Mouse (Mus musculus) neural tube, embryonic 11.5 days (tissue): ENCODE data around the gene Ccdc190. TPM values are rescaled to one million over a fixed set of nuclear protein-coding genes. Genes with fewer than 3 reads are reported as not detected.
A peak's percentile ranks its signal among the peaks of the same experiment; 100 is the strongest.

Source experiments
- ATAC-seq: fragments of 200-750 bp; cut with Nextera tagmentation; 2 replicates; pipeline ENCODE4 v1.8.0; 2017; ENCODE audit warnings: moderate number of reproducible peaks, mild to moderate bottlenecking, moderate TSS enrichment, moderate library complexity; ENCODE audit not compliant: insufficient read depth, low FRiP score, low TSS enrichment
- DNase-seq: peaks from one replicate; pipeline ENCODE4 v3.0.0-alpha.2; 2015; ENCODE audit warnings: low spot score
- H3K27ac ChIP-seq: fragments of 300-500 bp; sonication (generic); 2 replicates; pipeline ENCODE4 v1.5.1; 2014; ENCODE audit warnings: low read depth, mild to moderate bottlenecking, low read length
- H3K27me3 ChIP-seq: fragments of 300-500 bp; sonication (generic); 2 replicates; pipeline ENCODE4 v1.6.1; 2014; ENCODE audit warnings: mild to moderate bottlenecking, low read length, mixed read lengths; ENCODE audit not compliant: control insufficient read depth, insufficient read depth
- H3K36me3 ChIP-seq: fragments of 300-500 bp; sonication (generic); 2 replicates; pipeline ENCODE4 v1.6.1; 2014; ENCODE audit warnings: mild to moderate bottlenecking, low read length, moderate library complexity, mixed read lengths; ENCODE audit not compliant: control insufficient read depth, insufficient read depth
- H3K4me1 ChIP-seq: fragments of 300-500 bp; sonication (generic); 2 replicates; pipeline ENCODE4 v1.6.1; 2014; ENCODE audit warnings: low read length, mixed read lengths; ENCODE audit not compliant: control insufficient read depth, insufficient read depth
- H3K4me2 ChIP-seq: fragments of 300-500 bp; sonication (generic); 2 replicates; pipeline ENCODE4 v1.6.1; 2014; ENCODE audit warnings: low read depth, mild to moderate bottlenecking, moderate library complexity
- H3K4me3 ChIP-seq: fragments of 300-500 bp; sonication (generic); 2 replicates; pipeline ENCODE4 v1.5.1; 2014; ENCODE audit warnings: low read depth, low read length
- H3K9ac ChIP-seq: fragments of 300-500 bp; sonication (generic); 2 replicates; pipeline ENCODE4 v1.6.1; 2014; ENCODE audit warnings: mild to moderate bottlenecking, low read length
- H3K9me3 ChIP-seq: fragments of 300-500 bp; sonication (generic); 2 replicates; pipeline ENCODE4 v1.6.1; 2016; ENCODE audit warnings: low read length; ENCODE audit not compliant: control insufficient read depth
- WGBS: fragments of 180-500 bp; shearing (Covaris S2); extraction: QIAGEN DNeasy Blood & Tissue Kit; methylation state at CpG from one replicate; pipeline ENCODE4 v1.1.7; 2014; 5-methylcytosine and 5-hydroxymethylcytosine counted together
- polyA plus RNA-seq: library from polyadenylated mRNA; unstranded; fragments of >200 nt; fragmentation: Nextera tagmentation; extraction: Ambion mirVana; gene quantifications from 2 replicates; pipeline ENCODE4 v1.2.1, GENCODE M21; 2014

Ccdc190 gene
- polyA plus RNA-seq, 1 experiment from 2014 or later = 0.52 TPM

GRCm38 (mm10) chr1:169921710-169922211 is 6.7 kb upstream of the Ccdc190 start:
- peak; percentile 31 for DNase-seq
- H3K9me3 ChIP-seq = no peaks in the 10 kb centered on the region
- no peak for ATAC-seq
- no peak overlapping the region for H3K9ac ChIP-seq
- H3K4me1 ChIP-seq = no peaks in the 10 kb centered on the region
- no peaks in the 10 kb centered on the region for H3K27me3 ChIP-seq
- no peaks in the 10 kb centered on the region for H3K36me3 ChIP-seq
- no peak overlapping the region for H3K4me3 ChIP-seq
- no peak overlapping the region for H3K27ac ChIP-seq
- 40% methylated on average over 8 of the region's 8 CpGs for WGBS
- H3K4me2 ChIP-seq = no peak overlapping the region

DNA sequence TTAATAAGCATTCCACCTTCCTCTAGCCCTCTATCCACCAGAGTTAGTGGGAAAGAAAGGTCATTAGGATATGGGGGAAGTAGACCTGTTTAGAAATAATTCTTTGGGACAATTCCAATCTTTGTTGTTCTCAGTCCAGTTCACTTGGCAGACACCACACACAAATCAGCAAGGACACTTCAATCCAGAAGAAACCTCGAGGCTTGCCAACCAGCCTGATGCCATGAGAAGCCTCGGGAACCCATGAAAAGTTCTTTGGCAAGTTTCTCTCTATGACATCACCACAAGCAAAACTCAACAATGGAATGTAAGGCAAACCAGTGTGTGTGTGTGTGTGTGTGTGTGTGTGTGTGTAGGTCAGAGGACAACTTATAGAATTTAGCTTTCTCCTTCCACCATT is 3.9 kb upstream of the Ccdc190 start:
- Histone ChIP-seq H3K9me3 (no peaks in the 10 kb centered on the region), H3K4me1 (no peaks in the 10 kb centered on the region), H3K9ac (no peak overlapping the region), H3K4me3 (no peak overlapping the region), H3K27me3 (no peaks in the 10 kb centered on the region), H3K27ac (no peak overlapping the region), H3K36me3 (no peaks in the 10 kb centered on the region), H3K4me2 (no peak overlapping the region)
- no peak for DNase-seq
- no peak for ATAC-seq
- 91% methylated on average over 2 of the region's 2 CpGs for WGBS

- no peaks in the 10 kb centered on the region for H3K27me3 ChIP-seq
- H3K4me3 ChIP-seq = no peak overlapping the region
- H3K9me3 ChIP-seq = no peaks in the 10 kb centered on the region
- H3K36me3 ChIP-seq = no peaks in the 10 kb centered on the region
- no peak overlapping the region for H3K4me2 ChIP-seq
- ATAC-seq (no peak), DNase-seq (no peak)
- no peak overlapping the region; the same call in 1 of the 2 replicates for H3K9ac ChIP-seq
- H3K27ac ChIP-seq = no peak overlapping the region
- WGBS = 56% methylated on average over 8 of the region's 8 CpGs
- no peaks in the 10 kb centered on the region for H3K4me1 ChIP-seq
Measured at GRCm38 (mm10) chr1:169927753-169928369, 587 bp upstream of the Ccdc190 start.

DNA sequence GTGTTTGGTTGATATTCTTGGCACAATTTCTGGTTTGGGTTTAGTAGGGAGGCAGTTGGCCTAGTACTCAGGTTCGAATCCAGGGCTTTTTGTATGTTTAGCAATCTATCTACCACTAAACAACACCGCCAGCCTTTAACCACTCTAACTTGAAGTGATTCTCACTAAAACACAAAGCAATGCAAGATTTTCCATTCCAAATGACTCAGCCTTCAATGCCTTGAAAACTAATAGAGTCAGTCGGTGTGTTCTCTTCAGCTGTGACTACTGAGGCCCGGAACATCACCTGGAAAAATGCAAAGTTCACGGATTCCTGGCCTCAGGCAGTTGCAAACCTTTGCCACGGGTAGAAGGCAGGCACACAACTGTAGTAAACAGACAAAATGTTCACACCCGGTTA is 3.2 kb downstream of the Ccdc190 start:
- no peaks in the 10 kb centered on the region for H3K27me3 ChIP-seq
- no peak overlapping the region for H3K4me2 ChIP-seq
- no peaks in the 10 kb centered on the region for H3K9me3 ChIP-seq
- no peak overlapping the region for H3K27ac ChIP-seq
- H3K36me3 ChIP-seq = no peaks in the 10 kb centered on the region
- H3K4me1 ChIP-seq = no peaks in the 10 kb centered on the region
- WGBS = 86% methylated on average over 7 of the region's 7 CpGs
- no peak for ATAC-seq
- no peak for DNase-seq
- no peak overlapping the region for H3K9ac ChIP-seq
- no peak overlapping the region for H3K4me3 ChIP-seq

DNA sequence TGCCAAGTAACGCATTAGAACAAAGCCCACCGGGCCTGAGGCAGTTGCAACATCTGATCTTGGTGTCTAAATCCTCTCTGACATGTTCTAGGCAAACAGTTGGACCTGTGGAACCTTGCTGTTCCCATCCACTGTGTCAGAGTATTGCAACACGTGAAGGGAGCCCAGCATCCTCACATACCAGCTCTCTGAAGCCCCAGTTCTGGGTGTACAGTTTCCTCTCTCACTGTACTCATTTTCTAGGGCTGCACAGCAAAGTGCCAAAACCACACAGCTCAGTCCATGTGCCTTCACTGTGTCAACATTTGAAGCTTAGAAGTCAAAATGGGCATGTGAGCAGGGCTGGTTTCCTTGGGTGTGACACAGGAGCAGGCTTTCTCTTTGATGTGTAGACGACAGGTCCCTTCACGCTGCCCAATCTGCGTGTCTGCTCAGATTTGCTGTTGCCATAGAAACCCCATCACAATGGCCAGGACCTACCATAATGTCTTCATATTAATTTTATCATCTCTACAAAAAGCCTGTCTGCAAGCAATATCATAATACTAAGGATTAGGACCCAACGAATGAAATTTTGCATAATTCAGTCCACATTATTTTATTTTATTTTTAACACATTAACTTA is 3.8 kb downstream of the Ccdc190 start:
- 76% methylated on average over 7 of the region's 7 CpGs for WGBS

DNA sequence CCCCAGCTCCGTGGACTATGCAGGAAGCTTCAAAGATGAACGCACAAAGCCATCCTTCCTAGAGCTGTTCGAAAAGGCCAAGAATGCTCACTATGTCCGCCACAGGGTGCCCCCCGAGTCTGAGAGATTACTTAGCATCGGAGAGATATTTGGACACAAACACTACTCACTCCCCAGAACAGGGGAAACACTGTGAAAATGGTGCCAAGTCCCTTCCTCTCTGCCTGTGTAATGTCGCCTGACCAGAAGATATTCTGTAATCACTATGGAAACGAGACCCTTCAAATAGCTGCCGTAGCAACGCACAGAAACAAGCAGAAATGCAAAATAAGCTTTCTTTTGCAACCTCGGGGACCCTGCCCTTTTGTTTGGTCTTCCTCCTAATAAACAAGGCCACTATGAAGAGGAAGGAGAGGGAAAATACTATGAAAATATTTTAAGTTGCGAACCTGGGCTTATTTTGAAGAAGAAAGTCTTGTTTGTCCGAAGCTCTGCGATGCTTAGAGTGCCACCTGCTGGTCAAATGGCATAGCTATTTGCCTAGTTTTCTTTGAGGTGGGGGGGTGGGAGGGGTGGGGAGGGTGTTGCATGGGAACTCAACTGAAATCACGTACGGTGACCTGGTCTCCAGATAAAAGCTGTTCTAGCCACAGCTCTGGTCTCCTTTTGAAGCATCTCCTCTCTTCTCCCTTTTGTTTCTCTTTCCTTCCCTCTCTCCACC is 5.7 kb downstream of the Ccdc190 start:
- Histone ChIP-seq H3K36me3 (no peaks in the 10 kb centered on the region), H3K9ac (no peak overlapping the region), H3K9me3 (no peaks in the 10 kb centered on the region), H3K27me3 (no peaks in the 10 kb centered on the region), H3K4me2 (no peak overlapping the region; the same call in 1 of the 2 replicates), H3K4me3 (no peak overlapping the region), H3K4me1 (no peaks in the 10 kb centered on the region), H3K27ac (no peak overlapping the region)
- 50% methylated on average over 16 of the region's 16 CpGs for WGBS
- peak; percentile 64 for DNase-seq
- ATAC-seq = peak; percentile 58; the same call in 1 of the 2 replicates

More for the DNA sequence above, 3.8 kb downstream of the Ccdc190 start:
- no peak overlapping the region for H3K4me3 ChIP-seq
- H3K4me1 ChIP-seq = no peaks in the 10 kb centered on the region
- DNase-seq (no peak), ATAC-seq (no peak)
- H3K27me3 ChIP-seq = no peaks in the 10 kb centered on the region
- no peaks in the 10 kb centered on the region for H3K36me3 ChIP-seq
- H3K9ac ChIP-seq = no peak overlapping the region; the same call in 1 of the 2 replicates
- H3K4me2 ChIP-seq = no peak overlapping the region
- H3K27ac ChIP-seq = no peak overlapping the region
- no peaks in the 10 kb centered on the region for H3K9me3 ChIP-seq

GRCm38 (mm10) chr1:169939345-169939744 is 10.9 kb downstream of the Ccdc190 start:
- DNase-seq (peak; percentile 49), ATAC-seq (no peak)
- H3K9me3 ChIP-seq = no peaks in the 10 kb centered on the region
- H3K4me3 ChIP-seq = no peak overlapping the region
- H3K27me3 ChIP-seq = no peaks in the 10 kb centered on the region
- H3K36me3 ChIP-seq = no peaks in the 10 kb centered on the region
- no peaks in the 10 kb centered on the region for H3K4me1 ChIP-seq
- H3K4me2 ChIP-seq = no peak overlapping the region
- no peak overlapping the region for H3K9ac ChIP-seq
- 14% methylated on average over 2 of the region's 2 CpGs for WGBS
- no peak overlapping the region for H3K27ac ChIP-seq

DNA sequence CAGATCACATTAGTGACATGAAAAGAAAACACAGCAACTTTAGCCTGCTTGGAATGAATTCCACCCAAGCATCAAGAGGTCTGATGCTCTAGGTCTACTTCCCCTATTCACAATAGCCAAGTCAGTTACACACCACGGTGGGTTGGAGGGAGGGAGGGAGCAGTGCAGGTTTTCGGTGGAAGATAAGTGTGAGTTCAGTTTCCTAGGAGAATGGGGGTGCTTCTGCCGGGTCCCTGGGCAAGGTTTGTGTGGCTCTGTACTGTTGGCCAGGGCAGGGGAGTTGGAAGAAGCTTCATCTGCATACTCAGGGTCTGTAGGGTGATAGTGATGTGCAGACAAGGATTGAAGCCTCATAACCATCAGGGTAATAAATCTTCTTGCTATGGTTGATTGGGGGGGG is 17.6 kb downstream of the Ccdc190 start:
- no peaks in the 10 kb centered on the region for H3K36me3 ChIP-seq
- WGBS = 69% methylated on average over 3 of the region's 3 CpGs
- no peak for ATAC-seq
- no peak overlapping the region for H3K9ac ChIP-seq
- H3K4me2 ChIP-seq = no peak overlapping the region
- H3K27ac ChIP-seq = no peak overlapping the region
- DNase-seq = no peak
- H3K9me3 ChIP-seq = no peaks in the 10 kb centered on the region
- no peaks in the 10 kb centered on the region for H3K27me3 ChIP-seq
- H3K4me1 ChIP-seq = no peaks in the 10 kb centered on the region
- H3K4me3 ChIP-seq = no peak overlapping the region
